ENCODE assay signal across 30 mouse cellular contexts in genomic region chr5:93121660-93122059, GRCm38 (mm10). TPM values are rescaled to one million over a fixed set of nuclear protein-coding genes. Genes with fewer than 3 reads are reported as not detected.
DNase-seq lines count a peak whose midpoint lies in the region; ATAC-seq and TF ChIP-seq lines count a peak whose summit lies in the region.
"Had no signal": no experiment of that assay in that cellular context is flagged by ENCODE, and none has a peak within 500 bp of the region (broad histone marks: within the 10 kb centered on the region; RNA-seq: fewer than 3 reads in every experiment).

No protein-coding gene starts in this region.

- H3K27me3 ChIP-seq in kidney, embryonic 16.5 days (ENCODE audit: insufficient read depth, low read length), result no peaks in the 10 kb centered on the region
- no peaks in the 10 kb centered on the region for H3K27me3 ChIP-seq in lung, embryonic 14.5 days (ENCODE audit: insufficient read depth, low read length)
- H3K27me3 ChIP-seq in stomach, postnatal 0 days (ENCODE audit: control insufficient read depth, insufficient read depth, low read length), result no peaks in the 10 kb centered on the region
- H3K27me3 ChIP-seq in hindbrain, embryonic 11.5 days (ENCODE audit: control insufficient read depth, insufficient read depth, low read length), result no peaks in the 10 kb centered on the region
- H3K27me3 ChIP-seq: CH12.LX; heart, embryonic 12.5 days; hindbrain, embryonic 15.5 days; limb, embryonic 12.5 days; liver, embryonic 15.5 days; midbrain, embryonic 15.5 days; neural tube, embryonic 15.5 days; Patski had no signal

- no peaks in the 10 kb centered on the region for H3K9me3 ChIP-seq in kidney, embryonic 16.5 days (ENCODE audit: low read length)
- H3K9me3 ChIP-seq in lung, embryonic 14.5 days (ENCODE audit: low read depth, low read length), result no peaks in the 10 kb centered on the region
- no peaks in the 10 kb centered on the region for H3K9me3 ChIP-seq in stomach, postnatal 0 days (ENCODE audit: control insufficient read depth, low read length)
- H3K9me3 ChIP-seq in hindbrain, embryonic 11.5 days (ENCODE audit: control insufficient read depth, low read length), result no peaks in the 10 kb centered on the region
- H3K9me3 ChIP-seq: heart, embryonic 12.5 days; hindbrain, embryonic 15.5 days; limb, embryonic 12.5 days; liver, embryonic 15.5 days; midbrain, embryonic 10.5 days; midbrain, embryonic 15.5 days; neural tube, embryonic 15.5 days had no signal

- TF ChIP-seq EP300 in stomach, postnatal 0 days (optimal IDR thresholded peaks at IDR 0.05), result no peak

- TF ChIP-seq CTCF in lung, embryonic 14.5 days (IDR thresholded peaks at IDR 0.05; ENCODE audit: low read depth), result no peak
- TF ChIP-seq CTCF in stomach, postnatal 0 days (IDR thresholded peaks at IDR 0.05; ENCODE audit: low read depth), result no peak

- H3K36me3 ChIP-seq in kidney, embryonic 16.5 days (ENCODE audit: insufficient read depth, low read length), result no peaks in the 10 kb centered on the region
- no peaks in the 10 kb centered on the region for H3K36me3 ChIP-seq in lung, embryonic 14.5 days (ENCODE audit: insufficient read depth)
- no peaks in the 10 kb centered on the region; the same call in 1 of the 2 replicates for H3K36me3 ChIP-seq in stomach, postnatal 0 days (ENCODE audit: control insufficient read depth, insufficient read depth, low read length)
- H3K36me3 ChIP-seq in hindbrain, embryonic 11.5 days (ENCODE audit: control insufficient read depth, insufficient read depth, low read length), result no peaks in the 10 kb centered on the region
- H3K36me3 ChIP-seq: hindbrain, embryonic 15.5 days; limb, embryonic 12.5 days; liver, embryonic 15.5 days; midbrain, embryonic 15.5 days; neural tube, embryonic 15.5 days had no signal

- no peak overlapping the region for H3K9ac ChIP-seq in kidney, embryonic 16.5 days (replicated peaks; ENCODE audit: low read length)
- H3K9ac ChIP-seq in lung, embryonic 14.5 days, result no peak overlapping the region
- no peak overlapping the region for H3K9ac ChIP-seq in stomach, postnatal 0 days (ENCODE audit: low read length)
- H3K9ac ChIP-seq in hindbrain, embryonic 11.5 days (ENCODE audit: low read depth, low read length), result no peak overlapping the region
- H3K9ac ChIP-seq: heart, embryonic 12.5 days; hindbrain, embryonic 15.5 days; limb, embryonic 12.5 days; liver, embryonic 15.5 days; midbrain, embryonic 15.5 days; neural tube, embryonic 15.5 days had no signal

- H3K4me1 ChIP-seq in kidney, embryonic 16.5 days (ENCODE audit: insufficient read depth, low read length), result peaks cover 77% of the 10 kb centered on the region
- peaks cover 18% of the 10 kb centered on the region; the same call in 1 of the 2 replicates for H3K4me1 ChIP-seq in lung, embryonic 14.5 days (ENCODE audit: insufficient read depth)
- H3K4me1 ChIP-seq in stomach, postnatal 0 days (replicated peaks; ENCODE audit: control insufficient read depth, insufficient read depth), result peaks cover 7% of the 10 kb centered on the region; the same call in 1 of the 2 replicates
- peaks cover 7% of the 10 kb centered on the region for H3K4me1 ChIP-seq in hindbrain, embryonic 11.5 days (replicated peaks; ENCODE audit: control insufficient read depth, insufficient read depth, low read length)

- peak; percentile 88 for DNase-seq in heart, adult 11 months
- DNase-seq in heart, adult 9 months (ENCODE audit: low spot score in 2 of 2), result no peak
- no peak for DNase-seq in kidney, adult 8-10 months
- peak; percentile 58 for DNase-seq in lung, embryonic 14.5 days
- no peak for DNase-seq in lung, postnatal 25 days (ENCODE audit: low spot score)
- no peak for DNase-seq in stomach, postnatal 0 days (ENCODE audit: low spot score)
- DNase-seq in hindbrain, embryonic 11.5 days (ENCODE audit: low spot score), result no peak
- DNase-seq: adrenal gland, postnatal 14 days; cerebellum, adult 11 months; cerebellum, adult 9-10 months; cerebellum, postnatal 36 days; gastrocnemius, postnatal 14 days; heart, postnatal 10 days; kidney, adult 11 months; lung, postnatal 14 days; right cerebral cortex, postnatal 25 days; thymus, adult 2 months; thymus, postnatal 36 days had no signal

- WGBS in kidney, embryonic 16.5 days, result 61% methylated on average over 8 of the region's 8 CpGs
- 57% methylated on average over 8 of the region's 8 CpGs for WGBS in lung, embryonic 14.5 days
- 49% methylated on average over 8 of the region's 8 CpGs for WGBS in stomach, postnatal 0 days
- 87% methylated on average over 8 of the region's 8 CpGs for WGBS in hindbrain, embryonic 11.5 days

- H3K27ac ChIP-seq in kidney, embryonic 16.5 days (ENCODE audit: low read length), result peak overlapping the region; percentile 19; the same call in 1 of the 2 replicates
- H3K27ac ChIP-seq in lung, embryonic 14.5 days (ENCODE audit: low read depth), result no peak overlapping the region
- H3K27ac ChIP-seq in stomach, postnatal 0 days (replicated peaks), result peak overlapping the region; percentile 45; the same call in 1 of the 2 replicates
- no peak overlapping the region for H3K27ac ChIP-seq in hindbrain, embryonic 11.5 days (ENCODE audit: low read depth, low read length)
- H3K27ac ChIP-seq: left cerebral cortex, adult 2 months; liver, embryonic 15.5 days; midbrain, embryonic 15.5 days had no signal

- H3K4me2 ChIP-seq in kidney, embryonic 16.5 days (replicated peaks; ENCODE audit: low read depth, low read length), result no peak overlapping the region
- H3K4me2 ChIP-seq in lung, embryonic 14.5 days, result no peak overlapping the region
- H3K4me2 ChIP-seq in stomach, postnatal 0 days (replicated peaks; ENCODE audit: low read depth), result no peak overlapping the region
- no peak overlapping the region for H3K4me2 ChIP-seq in hindbrain, embryonic 11.5 days (replicated peaks; ENCODE audit: low read depth, low read length)
- H3K4me2 ChIP-seq: heart, embryonic 12.5 days; hindbrain, embryonic 15.5 days; limb, embryonic 12.5 days; liver, embryonic 15.5 days; midbrain, embryonic 15.5 days; neural tube, embryonic 15.5 days had no signal

- H3K4me3 ChIP-seq in kidney, embryonic 16.5 days (ENCODE audit: low read length), result no peak overlapping the region
- no peak overlapping the region for H3K4me3 ChIP-seq in lung, embryonic 14.5 days (ENCODE audit: low read depth, low read length)
- H3K4me3 ChIP-seq in stomach, postnatal 0 days (ENCODE audit: low read depth, low read length), result no peak overlapping the region
- no peak overlapping the region for H3K4me3 ChIP-seq in hindbrain, embryonic 11.5 days (ENCODE audit: low read depth, low read length)
- H3K4me3 ChIP-seq: heart, embryonic 12.5 days; hindbrain, embryonic 15.5 days; left cerebral cortex, adult 2 months; limb, embryonic 12.5 days; liver, embryonic 15.5 days; midbrain, embryonic 10.5 days; midbrain, embryonic 15.5 days; neural tube, embryonic 15.5 days had no signal

- no peak for ATAC-seq in kidney, embryonic 16.5 days (ENCODE audit: low FRiP score, low TSS enrichment)
- no peak for ATAC-seq in lung, embryonic 14.5 days (ENCODE audit: insufficient read depth)
- peak; percentile 22; the same call in 1 of the 2 replicates for ATAC-seq in stomach, postnatal 0 days (ENCODE audit: low FRiP score, low TSS enrichment)
- no peak for ATAC-seq in hindbrain, embryonic 11.5 days (ENCODE audit: low FRiP score)
- ATAC-seq: forebrain, embryonic 14.5 days; midbrain, embryonic 15.5 days; Patski had no signal

RNA-seq across cellular contexts. Expression of gene Sept11, which starts 28.4 kb away (rescaled TPM):
- 216 and 232 TPM in 2 replicates for polyA plus RNA-seq in kidney, embryonic 16.5 days (2015; fragmentation: Nextera tagmentation; extraction: Ambion mirVana)
- polyA plus RNA-seq in lung, embryonic 14.5 days (2014; fragmentation: Nextera tagmentation; extraction: Ambion mirVana), result 184 and 186 TPM in 2 replicates
- 37.9 and 42.5 TPM in 2 replicates for polyA plus RNA-seq in stomach, postnatal 0 days (2015; fragmentation: Nextera tagmentation; extraction: Ambion mirVana)
- 241 and 243 TPM in 2 replicates for polyA plus RNA-seq in hindbrain, embryonic 11.5 days (2014; fragmentation: Nextera tagmentation; extraction: Ambion mirVana)

Comparison
In these comparisons a context has a peak if more than half of its experiments do, and no peak if none do; other contexts are left out.
1. DNase-seq: peak in heart, adult 11 months (single experiment) and lung, embryonic 14.5 days (single experiment); none in heart, adult 9 months (0 of 2), kidney, adult 8-10 months (0 of 2), lung, postnatal 25 days (single experiment), stomach, postnatal 0 days (single experiment) and hindbrain, embryonic 11.5 days (single experiment).
2. H3K27ac ChIP-seq: peak in kidney, embryonic 16.5 days (single experiment) and stomach, postnatal 0 days (single experiment); none in lung, embryonic 14.5 days (single experiment) and hindbrain, embryonic 11.5 days (single experiment).